Mouse (Mus musculus): ENCODE data around the gene Tap2. TPM values are rescaled to one million over a fixed set of nuclear protein-coding genes. Genes with fewer than 3 reads are reported as not detected.

The Tap2 gene
- polyA plus RNA-seq, 1 experiment = 23.5 TPM

Other genes with a start within 250 kb of the Tap2 start
- 23.9 and 29.3 TPM in 2 replicates for gene Vps52, start 247.7 kb upstream of the Tap2 start, polyA plus RNA-seq (2012; ENCODE audit: insufficient read depth, insufficient read length, missing spikeins)
- gene Rps18, start 247.5 kb upstream of the Tap2 start, polyA plus RNA-seq (2012; ENCODE audit: insufficient read depth, insufficient read length, missing spikeins) = 635 and 763 TPM in 2 replicates
- gene H2-K1, start 203.2 kb upstream of the Tap2 start, polyA plus RNA-seq (2012; ENCODE audit: insufficient read depth, insufficient read length, missing spikeins) = 394 and 673 TPM in 2 replicates
- 10.2 and 10.3 TPM in 2 replicates for gene Ring1, start 178.8 kb upstream of the Tap2 start, polyA plus RNA-seq (2012; ENCODE audit: insufficient read depth, insufficient read length, missing spikeins)
- gene H2-Ke6, start 175.5 kb upstream of the Tap2 start, polyA plus RNA-seq (2012; ENCODE audit: insufficient read depth, insufficient read length, missing spikeins) = 214 and 236 TPM in 2 replicates
- 40.0 and 44.7 TPM in 2 replicates for gene Slc39a7, start 171.8 kb upstream of the Tap2 start, polyA plus RNA-seq (2012; ENCODE audit: insufficient read depth, insufficient read length, missing spikeins)
- 23.6 and 38.7 TPM in 2 replicates for gene Rxrb, start 171.7 kb upstream of the Tap2 start, polyA plus RNA-seq (2012; ENCODE audit: insufficient read depth, insufficient read length, missing spikeins)
- 0.38 and 1.0 TPM in 2 replicates for gene Col11a2, start 164.1 kb upstream of the Tap2 start, polyA plus RNA-seq (2012; ENCODE audit: insufficient read depth, insufficient read length, missing spikeins)
- not detected in 2 replicates for gene H2-Oa, start 111.2 kb upstream of the Tap2 start, polyA plus RNA-seq (2012; ENCODE audit: insufficient read depth, insufficient read length, missing spikeins)
- 6.9 and 10.5 TPM in 2 replicates for gene H2-DMa, start 84.0 kb upstream of the Tap2 start, polyA plus RNA-seq (2012; ENCODE audit: insufficient read depth, insufficient read length, missing spikeins)
- 82.7 and 86.3 TPM in 2 replicates for gene Brd2, start 80.9 kb upstream of the Tap2 start, polyA plus RNA-seq (2012; ENCODE audit: insufficient read depth, insufficient read length, missing spikeins)
- not detected in 2 replicates for gene H2-DMb2, start 60.2 kb upstream of the Tap2 start, polyA plus RNA-seq (2012; ENCODE audit: insufficient read depth, insufficient read length, missing spikeins)
- 11.1 and 14.7 TPM in 2 replicates for gene H2-DMb1, start 50.5 kb upstream of the Tap2 start, polyA plus RNA-seq (2012; ENCODE audit: insufficient read depth, insufficient read length, missing spikeins)
- gene Tap1, start 16.0 kb upstream of the Tap2 start, polyA plus RNA-seq (2012; ENCODE audit: insufficient read depth, insufficient read length, missing spikeins) = 5.5 and 6.9 TPM in 2 replicates
- gene Psmb9, start 15.8 kb upstream of the Tap2 start, polyA plus RNA-seq (2012; ENCODE audit: insufficient read depth, insufficient read length, missing spikeins) = 17.4 and 34.6 TPM in 2 replicates
- gene Psmb8, start 5.8 kb upstream of the Tap2 start, polyA plus RNA-seq (2012; ENCODE audit: insufficient read depth, insufficient read length, missing spikeins) = 20.2 and 21.9 TPM in 2 replicates
- gene H2-Ob, start 35.4 kb downstream of the Tap2 start, polyA plus RNA-seq (2012; ENCODE audit: insufficient read depth, insufficient read length, missing spikeins) = 0.55 and 2.1 TPM in 2 replicates
- 71.7 and 90.6 TPM in 2 replicates for gene H2-Ab1, start 54.2 kb downstream of the Tap2 start, polyA plus RNA-seq (2012; ENCODE audit: insufficient read depth, insufficient read length, missing spikeins)
- gene H2-Aa, start 84.3 kb downstream of the Tap2 start, polyA plus RNA-seq (2012; ENCODE audit: insufficient read depth, insufficient read length, missing spikeins) = 181 and 183 TPM in 2 replicates
- gene H2-Eb1, start 102.3 kb downstream of the Tap2 start, polyA plus RNA-seq (2012; ENCODE audit: insufficient read depth, insufficient read length, missing spikeins) = 93.0 and 109 TPM in 2 replicates
- gene H2-Eb2, start 122.1 kb downstream of the Tap2 start, polyA plus RNA-seq (2012; ENCODE audit: insufficient read depth, insufficient read length, missing spikeins) = not detected in 2 replicates
- gene Btnl2, start 151.3 kb downstream of the Tap2 start, polyA plus RNA-seq (2012; ENCODE audit: insufficient read depth, insufficient read length, missing spikeins) = 0.67 TPM in 1 of 2 replicates, not detected in the other
- gene Btnl1, start 173.6 kb downstream of the Tap2 start, polyA plus RNA-seq (2012; ENCODE audit: insufficient read depth, insufficient read length, missing spikeins) = not detected in 2 replicates
- not detected in 2 replicates for gene BC051142, start 195.3 kb downstream of the Tap2 start, polyA plus RNA-seq (2012; ENCODE audit: insufficient read depth, insufficient read length, missing spikeins)